Mouse (Mus musculus): ENCODE results near the gene Pds5a. TPM values are rescaled to one million over a fixed set of nuclear protein-coding genes. Genes with fewer than 3 reads are reported as not detected.
A peak's percentile ranks its signal among the peaks of the same experiment; 100 is the strongest.

Gene Pds5a
- total and polyA plus RNA-seq, 3 experiments, result 87.3 to 188 (median 88.0) TPM

DNA sequence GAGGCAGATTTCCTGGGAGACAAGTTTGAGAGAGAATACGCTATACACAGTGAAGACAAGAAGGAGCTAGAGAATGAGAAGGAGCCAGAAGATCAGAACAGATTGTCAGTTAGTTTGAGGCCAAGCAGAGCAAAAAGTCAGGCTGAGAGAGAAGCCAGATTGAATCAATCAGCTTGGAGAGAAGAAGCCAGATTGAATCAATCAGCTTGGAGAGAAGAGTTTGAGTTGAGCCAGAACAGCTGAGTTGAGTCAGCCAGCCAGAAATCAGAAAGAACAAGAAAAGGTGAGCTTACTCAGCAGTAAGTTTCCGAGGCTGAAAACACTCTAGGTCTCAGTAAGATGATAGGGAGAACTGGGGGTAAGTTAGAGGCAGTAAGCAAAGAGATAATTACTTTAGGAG is 123.2 kb downstream of the Pds5a start:
- no peak for DNase-seq (ENCODE audit: low read depth, low spot score)
- H3K9me3 ChIP-seq (replicated peaks; ENCODE audit: insufficient read depth, low read length), result no peaks in the 10 kb centered on the region
- no peak overlapping the region for H3K9ac ChIP-seq (ENCODE audit: control insufficient read depth, low read depth, low read length, poor library complexity, severe bottlenecking)
- peaks cover 0 to 36% of the 10 kb centered on the region in 2 experiments for H3K36me3 ChIP-seq (ENCODE audit: control insufficient read depth in 1 of 2, insufficient read depth in 2 of 2, low read length in 2 of 2)
- H3K27ac ChIP-seq (ENCODE audit: control insufficient read depth, low read depth, low read length), result no peak overlapping the region
- H3K79me2 ChIP-seq (ENCODE audit: control insufficient read depth, insufficient read depth, low read length, poor library complexity), result peaks cover 1% of the 10 kb centered on the region; the same call in 1 of the 2 replicates
- no peak overlapping the region for H3K4me3 ChIP-seq (ENCODE audit: control insufficient read depth in 1 of 2, insufficient read depth in 1 of 2, low read depth in 2 of 2, low read length in 2 of 2)
- H3K4me1 ChIP-seq (ENCODE audit: control insufficient read depth in 1 of 2, insufficient read depth in 2 of 2, low read length in 2 of 2), result no peaks in the 10 kb centered on the region
- peak; percentile 39; the same call in 1 of the 2 replicates for TF ChIP-seq RCOR1 (IDR thresholded peaks at IDR 0.05; ENCODE audit: low read depth, low read length)
- no peak for TF ChIP-seq SIN3A (IDR thresholded peaks at IDR 0.05; ENCODE audit: low read length)
- TF ChIP-seq USF1 (IDR thresholded peaks at IDR 0.05; ENCODE audit: low read depth, low read length), result no peak
- no peak for TF ChIP-seq CHD1 (IDR thresholded peaks at IDR 0.05; ENCODE audit: low read depth, low read length)
- TF ChIP-seq SMC3 (IDR thresholded peaks at IDR 0.05; ENCODE audit: low read depth, low read length), result no peak
- no peak for TF ChIP-seq POLR2A (IDR thresholded peaks at IDR 0.05; ENCODE audit: control insufficient read depth in 1 of 2, insufficient read depth in 1 of 2, low read depth in 1 of 2, low read length in 2 of 2, poor library complexity in 1 of 2)
- no peak for TF ChIP-seq CHD2 (IDR thresholded peaks at IDR 0.05; ENCODE audit: low read length)
- TF ChIP-seq BHLHE40 (IDR thresholded peaks at IDR 0.05; ENCODE audit: borderline replicate concordance, low read depth, low read length), result no peak
- TF ChIP-seq UBTF (IDR thresholded peaks at IDR 0.05; ENCODE audit: borderline replicate concordance, insufficient read depth, low read depth, low read length), result no peak
- H3K27me3 ChIP-seq (ENCODE audit: control insufficient read depth in 1 of 2, insufficient read depth in 2 of 2, low read length in 2 of 2), result no peaks in the 10 kb centered on the region

DNA sequence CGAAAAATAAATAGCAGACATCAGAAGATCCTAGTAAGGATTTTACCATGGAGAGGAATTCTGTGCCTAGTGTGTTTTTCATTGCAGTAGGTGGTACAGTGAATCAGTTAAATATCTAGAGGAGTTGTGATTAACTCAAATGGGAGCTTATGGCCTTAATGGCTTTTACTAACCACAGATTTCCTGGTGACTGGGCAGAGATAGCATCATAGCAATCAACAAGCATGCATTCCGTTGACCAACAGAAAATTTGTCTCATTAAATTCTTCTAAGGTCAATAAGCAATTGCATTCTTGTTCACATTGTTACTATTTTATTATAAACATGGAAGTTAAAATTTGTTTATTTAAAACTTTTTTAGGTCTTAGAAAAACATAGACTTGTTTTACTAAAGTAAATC is 132.6 kb downstream of the Pds5a start:
- TF ChIP-seq TBP (IDR thresholded peaks at IDR 0.05; ENCODE audit: low read depth, low read length) (no peak), GABPA (IDR thresholded peaks at IDR 0.05; ENCODE audit: low read depth, low read length) (no peak), GATA1 (IDR thresholded peaks at IDR 0.05; ENCODE audit: low read depth, low read length) (no peak), E2F4 (IDR thresholded peaks at IDR 0.05; ENCODE audit: borderline replicate concordance, low read depth, low read length) (no peak), USF2 (IDR thresholded peaks at IDR 0.05; ENCODE audit: borderline replicate concordance in 1 of 2, insufficient read depth in 1 of 2, low read depth in 1 of 2, low read length in 2 of 2) (no peak), ZKSCAN1 (IDR thresholded peaks at IDR 0.05; ENCODE audit: low read depth, low read length) (no peak), CHD1 (IDR thresholded peaks at IDR 0.05; ENCODE audit: low read depth, low read length) (no peak), ZC3H11A (IDR thresholded peaks at IDR 0.05; ENCODE audit: low read depth, low read length) (no peak), NELFE (IDR thresholded peaks at IDR 0.05; ENCODE audit: low read depth, low read length) (no peak), JUND (IDR thresholded peaks at IDR 0.05; ENCODE audit: low read depth, low read length) (no peak), POLR2AphosphoS5 (IDR thresholded peaks at IDR 0.05; ENCODE audit: borderline replicate concordance, low read depth, low read length) (no peak), MXI1 (IDR thresholded peaks at IDR 0.05; ENCODE audit: low read depth, low read length) (no peak), HCFC1 (IDR thresholded peaks at IDR 0.05; ENCODE audit: low read depth, low read length) (no peak), EP300 (IDR thresholded peaks at IDR 0.05; ENCODE audit: low read depth in 1 of 2, low read length in 2 of 2) (no peak), USF1 (IDR thresholded peaks at IDR 0.05; ENCODE audit: low read depth, low read length) (no peak)
- Histone ChIP-seq H3K27me3 (ENCODE audit: control insufficient read depth in 1 of 2, insufficient read depth in 2 of 2, low read length in 2 of 2) (no peaks in the 10 kb centered on the region), H3K79me2 (ENCODE audit: control insufficient read depth, insufficient read depth, low read length, poor library complexity) (peaks cover 20% of the 10 kb centered on the region), H3K4me3 (ENCODE audit: control insufficient read depth in 1 of 2, insufficient read depth in 1 of 2, low read depth in 2 of 2, low read length in 2 of 2) (no peak overlapping the region), H3K4me1 (ENCODE audit: control insufficient read depth in 1 of 2, insufficient read depth in 2 of 2, low read length in 2 of 2) (no peaks in the 10 kb centered on the region), H3K27ac (ENCODE audit: control insufficient read depth, low read depth, low read length) (no peak overlapping the region), H3K36me3 (ENCODE audit: control insufficient read depth in 1 of 2, insufficient read depth in 2 of 2, low read length in 2 of 2) (peaks cover 0 to 19% of the 10 kb centered on the region in 2 experiments; a peak in 2 of 4 replicates), H3K9me3 (replicated peaks; ENCODE audit: insufficient read depth, low read length) (no peaks in the 10 kb centered on the region), H3K9ac (ENCODE audit: control insufficient read depth, low read depth, low read length, poor library complexity, severe bottlenecking) (no peak overlapping the region)
- no peak for DNase-seq (ENCODE audit: low read depth, low spot score)

Data from MEL (cell line).